Mouse (Mus musculus) kidney, embryonic 15.5 days (tissue): ENCODE measurements at regions not wholly inside any gene's neighbourhood (a gene's known extent, or its start where the extent isn't known, plus 50 kb on each side); places are given as distances from the start of the nearest gene placed in this dataset.

Source experiments
- ATAC-seq: fragments of 200-750 bp; cut with Nextera tagmentation; replicated peaks from 2 replicates; pipeline ENCODE4 v1.8.0; 2017; ENCODE audit warnings: moderate TSS enrichment; ENCODE audit not compliant: low FRiP score
- H3K27ac ChIP-seq: fragments of 300-500 bp; sonication (generic); 2 replicates; pipeline ENCODE4 v1.5.1; 2015; ENCODE audit warnings: mild to moderate bottlenecking, inconsistent platforms
- H3K27me3 ChIP-seq: fragments of 300-500 bp; sonication (generic); 2 replicates; pipeline ENCODE4 v1.6.1; 2015; ENCODE audit warnings: inconsistent platforms
- H3K36me3 ChIP-seq: fragments of 300-500 bp; sonication (generic); 2 replicates; pipeline ENCODE4 v1.6.1; 2015; ENCODE audit warnings: inconsistent platforms
- H3K4me1 ChIP-seq: fragments of 300-500 bp; sonication (generic); 2 replicates; pipeline ENCODE4 v1.6.1; 2015; ENCODE audit warnings: inconsistent platforms
- H3K4me2 ChIP-seq: fragments of 300-500 bp; sonication (generic); 2 replicates; pipeline ENCODE4 v1.6.1; 2015; ENCODE audit warnings: moderate library complexity, mild to moderate bottlenecking, inconsistent platforms
- H3K4me3 ChIP-seq: fragments of 300-500 bp; sonication (generic); replicated peaks from 2 replicates; pipeline ENCODE4 v1.5.1; 2015; ENCODE audit warnings: mild to moderate bottlenecking, inconsistent platforms
- H3K9ac ChIP-seq: fragments of 300-500 bp; sonication (generic); 2 replicates; pipeline ENCODE4 v1.6.1; 2015; ENCODE audit warnings: mild to moderate bottlenecking, inconsistent platforms
- H3K9me3 ChIP-seq: fragments of 300-500 bp; sonication (generic); replicated peaks from 2 replicates; pipeline ENCODE4 v1.6.1; 2016; ENCODE audit warnings: inconsistent platforms
- WGBS: fragments of 180-500 bp; shearing (Covaris S2); methylation state at CpG from one replicate; pipeline ENCODE4 v1.1.7; 2015; ENCODE audit warnings: mixed read lengths; 5-methylcytosine and 5-hydroxymethylcytosine counted together

- Histone ChIP-seq H3K27me3 (peaks cover 24% of the 10 kb centered on the region), H3K9ac (no peak overlapping the region), H3K4me1 (no peaks in the 10 kb centered on the region), H3K4me2 (no peak overlapping the region), H3K27ac (no peak overlapping the region), H3K36me3 (no peaks in the 10 kb centered on the region), H3K9me3 (no peaks in the 10 kb centered on the region), H3K4me3 (no peak overlapping the region)
- 52% methylated on average over 7 of the region's 7 CpGs for WGBS
- ATAC-seq = no peak
Observed at GRCm38 (mm10) chrX:11180194-11180816, 118.8 kb upstream of the H2al1a start.

GRCm38 (mm10) chrX:11181855-11182254 is 117.2 kb upstream of the H2al1a start:
- Histone ChIP-seq H3K9me3 (no peaks in the 10 kb centered on the region), H3K27ac (no peak overlapping the region), H3K27me3 (peaks cover 30% of the 10 kb centered on the region), H3K9ac (no peak overlapping the region), H3K4me1 (no peaks in the 10 kb centered on the region), H3K4me3 (no peak overlapping the region), H3K36me3 (no peaks in the 10 kb centered on the region), H3K4me2 (no peak overlapping the region)
- no peak for ATAC-seq
- 86% methylated on average over 12 of the region's 12 CpGs for WGBS

GRCm38 (mm10) chrX:11190851-11191250 is 108.2 kb upstream of the H2al1a start:
- ATAC-seq = no peak
- H3K4me1 ChIP-seq = no peaks in the 10 kb centered on the region
- no peak overlapping the region for H3K27ac ChIP-seq
- no peak overlapping the region for H3K4me2 ChIP-seq
- no peak overlapping the region for H3K9ac ChIP-seq
- no peaks in the 10 kb centered on the region for H3K9me3 ChIP-seq
- H3K36me3 ChIP-seq = no peaks in the 10 kb centered on the region
- peaks cover 21% of the 10 kb centered on the region for H3K27me3 ChIP-seq
- no peak overlapping the region for H3K4me3 ChIP-seq
- WGBS = 89% methylated on average over 6 of the region's 6 CpGs

- Histone ChIP-seq H3K27ac (no peak overlapping the region), H3K9me3 (no peaks in the 10 kb centered on the region), H3K4me3 (no peak overlapping the region), H3K27me3 (peaks cover 26% of the 10 kb centered on the region; the same call in 1 of the 2 replicates), H3K4me2 (no peak overlapping the region), H3K4me1 (no peaks in the 10 kb centered on the region), H3K36me3 (no peaks in the 10 kb centered on the region), H3K9ac (no peak overlapping the region)
- no peak for ATAC-seq
- 80% methylated on average over 2 of the region's 2 CpGs for WGBS
Observed at GRCm38 (mm10) chrX:11204135-11204534, 94.9 kb upstream of the H2al1a start.

GRCm38 (mm10) chrX:11209895-11210294 is 89.2 kb upstream of the H2al1a start:
- WGBS = 82% methylated on average over 5 of the region's 5 CpGs

GRCm38 (mm10) chrX:11212811-11213210 is 86.2 kb upstream of the H2al1a start:
- WGBS = 63% methylated on average over 1 of the region's 1 CpGs

More at GRCm38 (mm10) chrX:11209895-11210294, 89.2 kb upstream of the H2al1a start:
- Histone ChIP-seq H3K27ac (no peak overlapping the region), H3K36me3 (no peaks in the 10 kb centered on the region), H3K4me3 (no peak overlapping the region), H3K4me2 (no peak overlapping the region), H3K9me3 (no peaks in the 10 kb centered on the region), H3K27me3 (peaks cover 24% of the 10 kb centered on the region; the same call in 1 of the 2 replicates), H3K4me1 (no peaks in the 10 kb centered on the region), H3K9ac (no peak overlapping the region)
- ATAC-seq = no peak

GRCm38 (mm10) chrX:11213492-11213891 is 85.6 kb upstream of the H2al1a start:
- no peaks in the 10 kb centered on the region for H3K36me3 ChIP-seq
- no peak for ATAC-seq
- no peak overlapping the region for H3K4me3 ChIP-seq
- no peaks in the 10 kb centered on the region for H3K4me1 ChIP-seq
- H3K4me2 ChIP-seq = no peak overlapping the region
- WGBS = 57% methylated on average over 3 of the region's 3 CpGs
- no peaks in the 10 kb centered on the region for H3K9me3 ChIP-seq
- H3K9ac ChIP-seq = no peak overlapping the region
- H3K27me3 ChIP-seq = peaks cover 13% of the 10 kb centered on the region; the same call in 1 of the 2 replicates
- H3K27ac ChIP-seq = no peak overlapping the region

More at GRCm38 (mm10) chrX:11212811-11213210, 86.2 kb upstream of the H2al1a start:
- Histone ChIP-seq H3K27ac (no peak overlapping the region), H3K4me2 (no peak overlapping the region), H3K9me3 (no peaks in the 10 kb centered on the region), H3K4me1 (no peaks in the 10 kb centered on the region), H3K36me3 (no peaks in the 10 kb centered on the region), H3K9ac (no peak overlapping the region), H3K27me3 (peaks cover 13% of the 10 kb centered on the region; the same call in 1 of the 2 replicates), H3K4me3 (no peak overlapping the region)
- no peak for ATAC-seq

GRCm38 (mm10) chrX:11239066-11239465 is 60.0 kb upstream of the H2al1a start:
- H3K4me1 ChIP-seq = no peaks in the 10 kb centered on the region
- peaks cover 24% of the 10 kb centered on the region; the same call in 1 of the 2 replicates for H3K27me3 ChIP-seq
- H3K27ac ChIP-seq = no peak overlapping the region
- no peak overlapping the region for H3K4me2 ChIP-seq
- no peak for ATAC-seq
- H3K36me3 ChIP-seq = no peaks in the 10 kb centered on the region
- H3K9ac ChIP-seq = no peak overlapping the region
- 64% methylated on average over 1 of the region's 1 CpGs for WGBS
- no peaks in the 10 kb centered on the region for H3K9me3 ChIP-seq
- H3K4me3 ChIP-seq = no peak overlapping the region

- peaks cover 48% of the 10 kb centered on the region for H3K27me3 ChIP-seq
- no peaks in the 10 kb centered on the region for H3K36me3 ChIP-seq
- H3K4me2 ChIP-seq = no peak overlapping the region
- H3K9me3 ChIP-seq = no peaks in the 10 kb centered on the region
- no peak for ATAC-seq
- H3K4me1 ChIP-seq = 0 out of 2 replicates have a peak, but pooled peaks cover 3% of the 10 kb centered on the region
- 89% methylated on average over 3 of the region's 3 CpGs for WGBS
- H3K27ac ChIP-seq = no peak overlapping the region
- H3K4me3 ChIP-seq = no peak overlapping the region
- H3K9ac ChIP-seq = no peak overlapping the region
Observed at GRCm38 (mm10) chrX:11245576-11245975, 53.5 kb upstream of the H2al1a start.
